In the genomic region with DNA sequence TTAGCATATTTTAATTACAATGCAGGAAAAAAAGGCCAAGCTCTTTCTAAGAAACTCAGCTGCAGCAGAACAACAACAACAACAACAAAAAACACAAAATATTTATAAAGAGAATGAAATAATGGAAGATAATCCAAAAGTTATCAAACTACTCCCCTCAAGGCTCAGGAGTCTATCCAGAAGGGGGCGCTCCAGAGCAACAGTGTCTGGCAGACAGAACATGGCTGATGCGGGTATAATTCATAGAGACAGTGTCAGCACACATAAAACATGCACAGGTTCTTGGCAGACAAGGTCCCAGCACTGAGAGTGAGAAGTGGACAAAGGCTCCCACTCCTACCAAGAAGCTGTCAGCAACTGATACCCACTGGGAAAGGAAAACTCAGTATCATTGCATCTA, we compare ENCODE assay signal across 11 mouse cellular contexts.
A peak's percentile ranks its signal among the peaks of the same experiment; 100 is the strongest.
DNase-seq lines count a peak whose midpoint lies in the region; ATAC-seq and TF ChIP-seq lines count a peak whose summit lies in the region.
"Had no signal": no experiment of that assay in that cellular context is flagged by ENCODE, and none has a peak within 500 bp of the region (broad histone marks: within the 10 kb centered on the region; RNA-seq: fewer than 3 reads in every experiment).

No protein-coding gene starts in this region.

- no peak for ATAC-seq in hindbrain, postnatal 0 days
- no peak for ATAC-seq in hindbrain, embryonic 12.5 days (ENCODE audit: low FRiP score)
- peak; percentile 40 for ATAC-seq in midbrain, embryonic 14.5 days (ENCODE audit: low FRiP score, low TSS enrichment)
- no peak for ATAC-seq in embryonic facial prominence, embryonic 11.5 days (replicated peaks; ENCODE audit: insufficient number of reproducible peaks, low FRiP score, low TSS enrichment, low read depth)

- 61% methylated on average over 2 of the region's 2 CpGs for WGBS in hindbrain, postnatal 0 days
- 58% methylated on average over 2 of the region's 2 CpGs for WGBS in hindbrain, embryonic 12.5 days
- WGBS in midbrain, embryonic 14.5 days = 70% methylated on average over 2 of the region's 2 CpGs
- 55% methylated on average over 2 of the region's 2 CpGs for WGBS in midbrain, embryonic 10.5 days
- 50% methylated on average over 2 of the region's 2 CpGs for WGBS in embryonic facial prominence, embryonic 11.5 days

- no peaks in the 10 kb centered on the region for H3K36me3 ChIP-seq in hindbrain, postnatal 0 days (ENCODE audit: insufficient read depth, low read length)
- H3K36me3 ChIP-seq in hindbrain, embryonic 12.5 days = no peaks in the 10 kb centered on the region
- H3K36me3 ChIP-seq in midbrain, embryonic 14.5 days (ENCODE audit: control insufficient read depth, insufficient read depth, low read length) = no peaks in the 10 kb centered on the region
- H3K36me3 ChIP-seq in midbrain, embryonic 10.5 days = no peaks in the 10 kb centered on the region
- H3K36me3 ChIP-seq in embryonic facial prominence, embryonic 11.5 days (replicated peaks; ENCODE audit: control insufficient read depth, insufficient read depth, low read depth, low read length) = no peaks in the 10 kb centered on the region
- H3K36me3 ChIP-seq: embryonic facial prominence, embryonic 13.5 days; heart, embryonic 10.5 days; liver, embryonic 13.5 days; neural tube, embryonic 13.5 days had no signal

- no peak overlapping the region for H3K9ac ChIP-seq in hindbrain, postnatal 0 days (replicated peaks; ENCODE audit: low read length)
- H3K9ac ChIP-seq in hindbrain, embryonic 12.5 days = no peak overlapping the region
- H3K9ac ChIP-seq in midbrain, embryonic 14.5 days (replicated peaks; ENCODE audit: low read length) = no peak overlapping the region
- no peak overlapping the region for H3K9ac ChIP-seq in embryonic facial prominence, embryonic 11.5 days (replicated peaks; ENCODE audit: low read length)
- H3K9ac ChIP-seq: embryonic facial prominence, embryonic 13.5 days; liver, embryonic 13.5 days; neural tube, embryonic 13.5 days had no signal

- H3K27ac ChIP-seq in hindbrain, postnatal 0 days = no peak overlapping the region
- no peak overlapping the region for H3K27ac ChIP-seq in hindbrain, embryonic 12.5 days
- H3K27ac ChIP-seq in midbrain, embryonic 14.5 days (replicated peaks; ENCODE audit: low read depth, low read length) = no peak overlapping the region
- H3K27ac ChIP-seq in midbrain, embryonic 10.5 days (replicated peaks) = no peak overlapping the region
- H3K27ac ChIP-seq in embryonic facial prominence, embryonic 11.5 days (replicated peaks; ENCODE audit: low read depth, low read length) = no peak overlapping the region
- H3K27ac ChIP-seq: embryonic facial prominence, embryonic 13.5 days; heart, embryonic 10.5 days; liver, embryonic 13.5 days; neural tube, embryonic 13.5 days had no signal

- no peaks in the 10 kb centered on the region for H3K4me1 ChIP-seq in hindbrain, postnatal 0 days (ENCODE audit: insufficient read depth, low read length)
- no peaks in the 10 kb centered on the region for H3K4me1 ChIP-seq in hindbrain, embryonic 12.5 days
- H3K4me1 ChIP-seq in midbrain, embryonic 14.5 days (ENCODE audit: control insufficient read depth, insufficient read depth, low read length) = no peaks in the 10 kb centered on the region
- no peaks in the 10 kb centered on the region for H3K4me1 ChIP-seq in midbrain, embryonic 10.5 days
- H3K4me1 ChIP-seq in embryonic facial prominence, embryonic 11.5 days (ENCODE audit: control insufficient read depth, insufficient read depth, low read length) = no peaks in the 10 kb centered on the region
- H3K4me1 ChIP-seq: embryonic facial prominence, embryonic 13.5 days; heart, embryonic 10.5 days; liver, embryonic 13.5 days; neural tube, embryonic 13.5 days had no signal

- DNase-seq in hindbrain, postnatal 0 days (ENCODE audit: low spot score) = peak; percentile 40
- peak; percentile 8 for DNase-seq in midbrain, embryonic 14.5 days
- no peak for DNase-seq in midbrain, embryonic 10.5 days (ENCODE audit: low spot score)
- DNase-seq in NIH3T3 (ENCODE audit: low read depth) = peak; percentile 14
- DNase-seq in embryonic facial prominence, embryonic 11.5 days (ENCODE audit: low spot score) = peak; percentile 6
- no peak for DNase-seq in c-Kit-positive CD71-positive TER-119-positive erythroid progenitor cells, embryonic 14.5 days (ENCODE audit: low spot score)
- DNase-seq: liver, embryonic 13.5 days had no signal

- peak; percentile 37 for TF ChIP-seq CTCF in hindbrain, postnatal 0 days (IDR thresholded peaks at IDR 0.05; ENCODE audit: low read depth)

- no peak overlapping the region for H3K4me3 ChIP-seq in hindbrain, postnatal 0 days (ENCODE audit: low read length)
- H3K4me3 ChIP-seq in hindbrain, embryonic 12.5 days = no peak overlapping the region
- no peak overlapping the region for H3K4me3 ChIP-seq in midbrain, embryonic 14.5 days (replicated peaks; ENCODE audit: low read depth, low read length)
- no peak overlapping the region for H3K4me3 ChIP-seq in midbrain, embryonic 10.5 days
- H3K4me3 ChIP-seq in embryonic facial prominence, embryonic 11.5 days (ENCODE audit: low read depth, low read length) = no peak overlapping the region
- H3K4me3 ChIP-seq: embryonic facial prominence, embryonic 13.5 days; heart, embryonic 10.5 days; liver, embryonic 13.5 days; neural tube, embryonic 13.5 days had no signal

- no peak overlapping the region for H3K4me2 ChIP-seq in hindbrain, postnatal 0 days (ENCODE audit: low read depth, low read length)
- H3K4me2 ChIP-seq in hindbrain, embryonic 12.5 days (replicated peaks) = no peak overlapping the region
- no peak overlapping the region for H3K4me2 ChIP-seq in midbrain, embryonic 14.5 days (ENCODE audit: low read length)
- H3K4me2 ChIP-seq in embryonic facial prominence, embryonic 11.5 days (ENCODE audit: low read depth, low read length) = no peak overlapping the region
- H3K4me2 ChIP-seq: embryonic facial prominence, embryonic 13.5 days; liver, embryonic 13.5 days; neural tube, embryonic 13.5 days had no signal

- no peaks in the 10 kb centered on the region for H3K27me3 ChIP-seq in hindbrain, postnatal 0 days (ENCODE audit: insufficient read depth, low read length)
- no peaks in the 10 kb centered on the region for H3K27me3 ChIP-seq in hindbrain, embryonic 12.5 days
- H3K27me3 ChIP-seq in midbrain, embryonic 14.5 days (ENCODE audit: control insufficient read depth, insufficient read depth, low read length) = no peaks in the 10 kb centered on the region
- no peaks in the 10 kb centered on the region for H3K27me3 ChIP-seq in midbrain, embryonic 10.5 days (ENCODE audit: low read depth, poor library complexity, severe bottlenecking)
- no peaks in the 10 kb centered on the region for H3K27me3 ChIP-seq in embryonic facial prominence, embryonic 11.5 days (ENCODE audit: control insufficient read depth, insufficient read depth, low read length)
- H3K27me3 ChIP-seq: embryonic facial prominence, embryonic 13.5 days; liver, embryonic 13.5 days; neural tube, embryonic 13.5 days had no signal

- no peaks in the 10 kb centered on the region for H3K9me3 ChIP-seq in hindbrain, postnatal 0 days (ENCODE audit: low read length)
- no peaks in the 10 kb centered on the region for H3K9me3 ChIP-seq in hindbrain, embryonic 12.5 days (replicated peaks)
- no peaks in the 10 kb centered on the region for H3K9me3 ChIP-seq in midbrain, embryonic 14.5 days (ENCODE audit: control insufficient read depth, low read length)
- H3K9me3 ChIP-seq in midbrain, embryonic 10.5 days (replicated peaks) = no peaks in the 10 kb centered on the region
- no peaks in the 10 kb centered on the region for H3K9me3 ChIP-seq in embryonic facial prominence, embryonic 11.5 days (replicated peaks; ENCODE audit: control insufficient read depth, low read length)
- H3K9me3 ChIP-seq: embryonic facial prominence, embryonic 13.5 days; heart, embryonic 10.5 days; liver, embryonic 13.5 days; neural tube, embryonic 13.5 days had no signal

Comparison
In these comparisons a context has a peak if more than half of its experiments do, and no peak if none do; other contexts are left out.
1. DNase-seq: peak in hindbrain, postnatal 0 days (single experiment), midbrain, embryonic 14.5 days (single experiment), NIH3T3 (single experiment) and embryonic facial prominence, embryonic 11.5 days (single experiment); none in midbrain, embryonic 10.5 days (single experiment) and c-Kit-positive CD71-positive TER-119-positive erythroid progenitor cells, embryonic 14.5 days (single experiment).